Mouse (Mus musculus) left cerebral cortex, adult 8-10 months (tissue): Measurements from ENCODE around the gene Aars. TPM values are rescaled to one million over a fixed set of nuclear protein-coding genes. Genes with fewer than 3 reads are reported as not detected.
A peak's percentile ranks its signal among the peaks of the same experiment; 100 is the strongest.

Experiments used
- DNase-seq, 2 experiments: peaks; one replicate each; pipeline ENCODE4 v3.0.0; 2022; ENCODE audit warnings: low spot score in 2 of 2
- microRNA-seq, 2 experiments: library from miRNA; unstranded; fragments of <30 nt; microRNA quantifications; one replicate each; pipeline ENCODE4 v1.2.0; 2022
- total RNA-seq, 4 experiments: library from RNA; stranded (reverse); gene quantifications; 2 replicates each; pipeline ENCODE4 v1.2.4; 2022

The Aars gene
- total RNA-seq, 4 experiments from 2014 or later: 82.5 to 110 (median 95.8) TPM

GRCm38 (mm10) chr8:111093865-111094718 lies 61.1 kb downstream of the Aars start, which contains the start of gene Pdpr:
Gene Pdpr (plus strand): TSS chr8:111094630.
- DNase-seq: peak; percentile 77 to 90

DNA sequence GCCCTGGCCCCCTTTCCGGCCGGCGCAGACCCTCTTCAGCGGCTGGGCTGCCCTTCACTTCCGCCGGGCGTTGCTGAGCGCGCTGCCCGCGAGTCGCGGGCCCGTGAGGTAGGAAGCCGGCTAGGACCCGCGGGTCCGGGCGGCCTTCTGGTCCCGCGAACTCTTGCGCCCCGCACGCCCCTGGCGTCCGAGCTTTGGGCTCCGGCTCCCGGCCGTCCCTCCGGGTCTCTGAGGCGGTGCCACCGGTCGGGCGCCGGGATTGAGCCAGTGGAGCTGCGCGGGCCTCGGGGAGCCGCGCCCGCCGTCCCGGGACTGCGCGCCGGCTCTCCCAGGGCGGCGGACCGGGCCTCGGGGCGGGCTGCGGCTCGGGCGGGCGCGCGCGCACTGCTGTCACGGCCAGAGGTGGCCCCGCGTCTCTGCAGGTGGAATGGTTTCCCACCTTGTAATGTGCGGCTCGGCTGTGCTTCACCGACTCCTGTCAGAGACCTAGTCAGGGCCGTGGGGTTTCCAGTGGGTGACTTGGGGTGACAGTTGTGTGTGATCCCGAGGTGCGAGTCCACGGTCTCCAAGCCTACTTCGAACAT lies 61.9 kb downstream of the Aars start:
- DNase-seq: peak in 1 of 2 experiments; percentile 18

Small RNAs within 50 kb of the gene (microRNA-seq; reads per million reads assigned to microRNA genes)
- gene Gm24103: 0 reads per million in 2 experiments
- gene Mir3473d: 0 to 0.22 reads per million in 2 experiments

Other genes with a start within 250 kb of the Aars start
- 10 to 100 TPM; 80.4 to 88.7 (median 81.2) TPM for gene Il34, start 227.2 kb upstream of the Aars start, total RNA-seq
- gene Cog4, start 186.5 kb upstream of the Aars start, total RNA-seq: 10 to 100 TPM; 50.2 to 56.8 (median 54.5) TPM
- 10 to 100 TPM; 58.6 to 66.2 (median 60.5) TPM for gene Sf3b3, start 186.4 kb upstream of the Aars start, total RNA-seq
- 10 to 100 TPM; 16.7 to 20.2 (median 19.4) TPM for gene Fuk, start 130.7 kb upstream of the Aars start, total RNA-seq
- gene St3gal2, start 113.2 kb upstream of the Aars start, total RNA-seq: 10 to 100 TPM; 87.8 to 95.6 (median 94.6) TPM
- 10 to 100 TPM; 24.6 to 27.5 (median 26.4) TPM for gene Ddx19a, start 35.3 kb upstream of the Aars start, total RNA-seq
- 10 to 100 TPM; 17.9 to 20.5 (median 18.9) TPM for gene Ddx19b, start 1.4 kb upstream of the Aars start, total RNA-seq
- gene Exosc6, start 23.2 kb downstream of the Aars start, total RNA-seq: not detected
- gene Clec18a, start 59.3 kb downstream of the Aars start, total RNA-seq: 1 to 10 TPM; 2.3 to 4.0 (median 3.3) TPM
- gene Pdpr, start 61.5 kb downstream of the Aars start, total RNA-seq: 10 to 100 TPM; 29.0 to 36.5 (median 31.5) TPM
- 100 to 1,000 TPM; 139 to 145 (median 142) TPM for gene Glg1, start 226.1 kb downstream of the Aars start, total RNA-seq